Mouse (Mus musculus) CH12.LX (cell line): Measurements from ENCODE around the gene Tead2.
A peak's percentile ranks its signal among the peaks of the same experiment; 100 is the strongest.

Source experiments
- CHD2 ChIP-seq: IDR thresholded peaks from 2 replicates; pipeline ENCODE4 v1.6.1; 2011; ENCODE audit warnings: low read length, improper control_type of control experiment
- CTCF ChIP-seq, 2 experiments: IDR thresholded peaks in 1 of 2; conservative IDR thresholded peaks in 1 of 2; 2 replicates each; pipeline ENCODE4 v1.5.1; 2011 to 2012; ENCODE audit warnings: low read depth in 2 of 2, low read length in 2 of 2, improper control_type of control experiment in 1 of 2, inconsistent platforms in 1 of 2, mild to moderate bottlenecking in 1 of 2, moderate library complexity in 1 of 2
- E2F4 ChIP-seq: IDR thresholded peaks from 2 replicates; pipeline ENCODE4 v1.6.1; 2011; ENCODE audit warnings: low read depth, low read length, improper control_type of control experiment; ENCODE audit not compliant: insufficient replicate concordance
- IRF4 ChIP-seq: IDR thresholded peaks from 2 replicates; pipeline ENCODE4 v1.6.1; 2014; ENCODE audit warnings: low read depth, mild to moderate bottlenecking, inconsistent platforms, low read length, improper control_type of control experiment
- MAX ChIP-seq: IDR thresholded peaks from 2 replicates; pipeline ENCODE4 v1.6.1; 2011; ENCODE audit warnings: low read length, improper control_type of control experiment
- MEF2A ChIP-seq: IDR thresholded peaks from 2 replicates; pipeline ENCODE4 v1.6.1; 2014; ENCODE audit warnings: low read depth, mild to moderate bottlenecking, inconsistent platforms, low read length, improper control_type of control experiment, borderline replicate concordance
- MYC ChIP-seq: IDR thresholded peaks from 2 replicates; pipeline ENCODE4 v1.6.1; 2011; ENCODE audit warnings: low read depth, mild to moderate bottlenecking, improper control_type of control experiment, low read length
- NELFE ChIP-seq: IDR thresholded peaks from 2 replicates; pipeline ENCODE4 v1.6.1; 2011; ENCODE audit warnings: low read depth, low read length, improper control_type of control experiment
- NRF1 ChIP-seq: IDR thresholded peaks from 2 replicates; pipeline ENCODE4 v1.6.1; 2014; ENCODE audit warnings: low read depth, mild to moderate bottlenecking, inconsistent platforms, low read length, improper control_type of control experiment, moderate library complexity
- POLR2A ChIP-seq: IDR thresholded peaks from 2 replicates; pipeline ENCODE4 v1.6.1; 2011; ENCODE audit warnings: low read depth, mild to moderate bottlenecking, improper control_type of control experiment, low read length
- RCOR1 ChIP-seq: conservative IDR thresholded peaks from 2 replicates; pipeline ENCODE4 v1.6.1; 2012; ENCODE audit warnings: low read depth, mild to moderate bottlenecking, inconsistent platforms, low read length, improper control_type of control experiment
- USF2 ChIP-seq: conservative IDR thresholded peaks from 2 replicates; pipeline ENCODE4 v1.6.1; 2011; ENCODE audit warnings: low read depth, low read length, improper control_type of control experiment
- ZNF384 ChIP-seq: IDR thresholded peaks from 2 replicates; pipeline ENCODE4 v1.6.1; 2012; ENCODE audit warnings: low read depth, low read length, improper control_type of control experiment, inconsistent platforms

DNA sequence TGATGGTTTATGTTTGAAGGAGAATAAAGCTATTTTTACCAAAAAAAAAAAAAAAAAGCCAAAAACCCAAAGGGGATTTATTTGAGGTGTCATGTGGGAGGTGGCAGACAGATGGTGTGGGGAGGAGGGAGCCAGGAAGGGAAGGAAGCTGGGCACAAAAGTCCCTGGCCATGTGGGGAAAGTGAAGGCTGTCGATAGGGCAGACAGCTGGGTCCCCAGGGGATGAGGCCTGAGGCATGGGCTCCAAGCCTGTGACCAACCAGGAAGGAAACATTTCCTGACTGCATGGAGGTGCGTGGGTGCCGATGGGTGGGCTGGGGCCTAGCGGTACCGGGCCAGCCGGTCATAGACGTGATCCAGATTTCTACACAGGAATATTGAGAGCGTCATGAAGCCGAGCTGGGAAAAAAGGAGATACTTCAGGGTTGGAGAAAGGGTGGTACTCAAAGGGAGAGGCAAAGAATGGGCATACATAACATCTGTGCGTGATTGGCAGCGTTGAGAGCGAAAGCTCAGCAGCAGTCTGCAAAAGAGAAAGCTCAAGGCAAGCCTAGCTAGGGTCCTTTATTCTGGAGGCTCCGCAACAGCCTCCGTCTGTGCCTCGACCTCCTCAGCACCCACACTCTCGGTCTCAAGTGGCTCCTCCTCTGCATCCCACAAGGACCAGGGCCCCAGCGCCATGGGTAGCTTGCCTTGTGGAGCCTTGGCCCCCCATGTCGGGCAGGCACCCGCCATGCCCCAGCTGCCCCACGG, 18.2 kb downstream of the Tead2 start:
- TF ChIP-seq CTCF (conservative IDR thresholded peaks at IDR 0.05 in 1 of 2, IDR thresholded peaks at IDR 0.05 in 1 of 2; ENCODE audit: low read depth in 2 of 2, low read length in 2 of 2), result no peak
- TF ChIP-seq POLR2A, result no peak; the same call in 1 of the 2 replicates
- no peak for TF ChIP-seq E2F4
- no peak for TF ChIP-seq USF2
- TF ChIP-seq MEF2A, result no peak
- TF ChIP-seq IRF4, result no peak
- peak; percentile 91 for TF ChIP-seq ZNF384
- TF ChIP-seq NRF1, result no peak
- peak; percentile 63; the same call in 1 of the 2 replicates for TF ChIP-seq MYC
- no peak for TF ChIP-seq CHD2
- TF ChIP-seq MAX, result peak; percentile 68
- no peak for TF ChIP-seq RCOR1
- no peak for TF ChIP-seq NELFE
